Mouse (Mus musculus) liver, embryonic 15.5 days (tissue): Measurements from ENCODE around the gene Mrpl48. TPM values are rescaled to one million over a fixed set of nuclear protein-coding genes. Genes with fewer than 3 reads are reported as not detected.
"Not testable (repeated sequence)": the region's sequence is repeated elsewhere in the genome, so short reads cannot be mapped to it uniquely, and the experiment has no call there.

ENCODE experiments used
- ATAC-seq: fragments of 200-750 bp; cut with Nextera tagmentation; 2 replicates; pipeline ENCODE4 v1.8.0; 2017; ENCODE audit warnings: moderate number of reproducible peaks, mild to moderate bottlenecking, moderate library complexity; ENCODE audit not compliant: insufficient read depth
- H3K27ac ChIP-seq: fragments of 300-500 bp; sonication (generic); replicated peaks from 2 replicates; pipeline ENCODE4 v1.5.1; 2015; ENCODE audit warnings: mild to moderate bottlenecking, inconsistent platforms
- H3K27me3 ChIP-seq: fragments of 300-500 bp; sonication (generic); 2 replicates; pipeline ENCODE4 v1.6.1; 2015; ENCODE audit warnings: mild to moderate bottlenecking, inconsistent platforms
- H3K36me3 ChIP-seq: fragments of 300-500 bp; sonication (generic); replicated peaks from 2 replicates; pipeline ENCODE4 v1.6.1; 2015; ENCODE audit warnings: moderate library complexity, mild to moderate bottlenecking, inconsistent platforms
- H3K4me1 ChIP-seq: fragments of 300-500 bp; sonication (generic); replicated peaks from 2 replicates; pipeline ENCODE4 v1.6.1; 2015; ENCODE audit warnings: inconsistent platforms
- H3K4me2 ChIP-seq: fragments of 300-500 bp; sonication (generic); 2 replicates; pipeline ENCODE4 v1.6.1; 2015; ENCODE audit warnings: moderate library complexity, mild to moderate bottlenecking, inconsistent platforms
- H3K4me3 ChIP-seq: fragments of 300-500 bp; sonication (generic); replicated peaks from 2 replicates; pipeline ENCODE4 v1.5.1; 2015; ENCODE audit warnings: mild to moderate bottlenecking, inconsistent platforms
- H3K9ac ChIP-seq: fragments of 300-500 bp; sonication (generic); 2 replicates; pipeline ENCODE4 v1.6.1; 2015; ENCODE audit warnings: moderate library complexity, mild to moderate bottlenecking, inconsistent platforms
- H3K9me3 ChIP-seq: fragments of 300-500 bp; sonication (generic); replicated peaks from 2 replicates; pipeline ENCODE4 v1.6.1; 2016; ENCODE audit warnings: inconsistent platforms
- whole genome bisulfite sequencing: fragments of 180-500 bp; shearing (Covaris S2); methylation state at CpG from one replicate; pipeline ENCODE4 v1.1.7; 2015; ENCODE audit warnings: mixed read lengths; ENCODE audit not compliant: insufficient replicate concordance; 5-methylcytosine and 5-hydroxymethylcytosine counted together
- polyA plus RNA-seq: library from polyadenylated mRNA; unstranded; fragments of >200 nt; fragmentation: Nextera tagmentation; extraction: Ambion mirVana; gene quantifications from 2 replicates; pipeline ENCODE4 v1.2.1, GENCODE M21; 2015

Mrpl48 gene
- polyA plus RNA-seq, 1 experiment from 2014 or later, result 41.3 TPM

- Histone ChIP-seq H3K4me2 (peak overlapping the region; percentile 8; the same call in 1 of the 2 replicates), H3K27me3 (no peaks in the 10 kb centered on the region), H3K9ac (no peak overlapping the region), H3K36me3 (no peaks in the 10 kb centered on the region), H3K9me3 (no peaks in the 10 kb centered on the region), H3K4me1 (peaks cover 14% of the 10 kb centered on the region; the same call in 1 of the 2 replicates), H3K4me3 (no peak overlapping the region), H3K27ac (peak overlapping the region; percentile 42)
- WGBS, result 63% methylated on average over 1 of the region's 1 CpGs
- no peak for ATAC-seq
Observed at GRCm38 (mm10) chr7:100589816-100590215, 18.3 kb downstream of the Mrpl48 start.

DNA sequence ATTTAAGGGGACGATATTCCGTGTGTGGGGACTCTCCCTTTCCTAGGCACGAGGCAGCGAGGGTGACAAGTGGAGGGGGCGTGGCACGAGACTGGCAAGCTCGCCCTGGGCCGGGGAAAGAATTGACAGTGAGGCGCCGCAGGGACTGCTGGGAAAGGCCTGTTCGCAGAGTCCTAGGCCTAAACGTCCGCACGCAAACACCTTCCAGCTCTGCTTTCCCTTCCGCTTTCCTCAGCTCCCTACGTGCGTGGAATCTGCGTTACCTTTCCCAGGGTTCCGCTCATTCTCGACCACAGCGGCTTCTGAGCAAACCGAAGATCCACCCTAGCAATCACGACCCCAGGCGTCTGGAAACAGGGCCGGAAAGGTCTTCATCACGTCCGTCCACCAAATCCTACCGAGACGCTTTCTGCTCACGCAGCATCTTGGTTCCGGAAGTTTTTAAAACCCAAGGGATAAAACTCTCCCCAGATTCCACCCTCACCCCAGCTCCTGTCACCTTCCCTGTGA is 25.3 kb downstream of the Mrpl48 start:
- whole genome bisulfite sequencing, result under 1% methylated on average over 31 of the region's 31 CpGs
- peak; percentile 95 for ATAC-seq

GRCm38 (mm10) chr7:100582235-100582634 is 25.9 kb downstream of the Mrpl48 start:
- H3K4me1 ChIP-seq, result peaks cover 27% of the 10 kb centered on the region
- peak overlapping the region; percentile 20; the same call in 1 of the 2 replicates for H3K27ac ChIP-seq
- no peak for ATAC-seq
- H3K9ac ChIP-seq, result peak overlapping the region; percentile 77
- WGBS, result 38% methylated on average over 7 of the region's 7 CpGs
- peak overlapping the region; percentile 76 for H3K4me2 ChIP-seq
- H3K9me3 ChIP-seq, result no peaks in the 10 kb centered on the region
- no peaks in the 10 kb centered on the region for H3K36me3 ChIP-seq
- no peaks in the 10 kb centered on the region for H3K27me3 ChIP-seq
- H3K4me3 ChIP-seq, result peak overlapping the region; percentile 75

More for the DNA sequence above, 25.3 kb downstream of the Mrpl48 start:
- Histone ChIP-seq H3K27ac (peak overlapping the region; percentile 83), H3K9ac (peak overlapping the region; percentile 77), H3K9me3 (no peaks in the 10 kb centered on the region), H3K4me3 (peak overlapping the region; percentile 75), H3K27me3 (no peaks in the 10 kb centered on the region), H3K4me1 (peaks cover 27% of the 10 kb centered on the region), H3K36me3 (no peaks in the 10 kb centered on the region), H3K4me2 (peak overlapping the region; percentile 76)

DNA sequence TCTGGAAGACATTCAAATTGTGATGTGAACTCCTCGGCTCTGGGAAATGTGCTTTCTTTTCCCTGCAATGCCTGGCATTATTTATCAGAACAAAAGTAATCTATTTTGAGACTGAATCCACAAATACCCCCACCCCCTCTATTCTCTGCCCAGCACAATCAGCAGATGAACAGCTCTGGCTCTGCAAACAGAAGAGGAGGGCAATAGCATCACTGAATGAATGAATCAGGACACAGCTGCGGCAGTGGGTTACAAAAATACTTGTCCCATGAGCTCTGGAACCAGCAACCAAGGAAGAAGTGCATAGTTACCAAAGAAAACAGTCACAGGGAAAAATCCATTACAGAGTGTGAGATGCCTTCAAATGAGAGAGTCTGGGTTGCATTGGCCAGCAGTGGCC is 29.3 kb downstream of the Mrpl48 start:
- no peak overlapping the region; the same call in 1 of the 2 replicates for H3K9ac ChIP-seq
- H3K27ac ChIP-seq, result 0 out of 2 replicates have a peak overlapping the region, but pooled peaks have one; percentile 41
- 74% methylated on average over 2 of the region's 2 CpGs for WGBS
- no peaks in the 10 kb centered on the region for H3K27me3 ChIP-seq
- H3K4me1 ChIP-seq, result peaks cover 39% of the 10 kb centered on the region
- ATAC-seq, result no peak
- H3K4me3 ChIP-seq, result no peak overlapping the region
- 0 out of 2 replicates have a peak, but pooled peaks cover 4% of the 10 kb centered on the region for H3K36me3 ChIP-seq
- no peak overlapping the region for H3K4me2 ChIP-seq
- no peaks in the 10 kb centered on the region for H3K9me3 ChIP-seq

DNA sequence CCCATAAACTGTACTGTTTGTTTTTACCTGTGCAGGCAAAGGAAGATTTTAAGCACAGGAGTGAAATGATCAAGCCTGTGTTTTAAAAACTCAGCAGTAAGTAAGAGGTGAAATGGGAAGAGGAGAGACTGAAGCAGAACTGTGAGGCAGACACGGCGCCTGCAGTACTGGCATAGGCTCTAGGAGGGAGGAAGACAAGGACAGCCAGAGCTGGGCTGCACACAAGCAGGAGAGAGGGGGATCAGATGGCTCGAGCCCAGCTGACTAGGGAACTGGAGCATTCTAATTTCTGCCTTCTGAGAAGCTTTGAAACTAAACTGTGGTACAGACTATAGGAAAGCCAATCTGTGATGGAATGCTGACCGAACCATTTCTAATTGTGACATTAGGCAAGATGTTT is 35.4 kb downstream of the Mrpl48 start:
- peak overlapping the region; percentile 85 for H3K27ac ChIP-seq
- peaks cover 59% of the 10 kb centered on the region for H3K4me1 ChIP-seq
- H3K9me3 ChIP-seq, result no peaks in the 10 kb centered on the region
- ATAC-seq, result no peak
- no peak overlapping the region for H3K4me3 ChIP-seq
- no peak overlapping the region for H3K4me2 ChIP-seq
- H3K27me3 ChIP-seq, result no peaks in the 10 kb centered on the region
- 72% methylated on average over 4 of the region's 4 CpGs for WGBS
- peaks cover 5% of the 10 kb centered on the region; the same call in 1 of the 2 replicates for H3K36me3 ChIP-seq
- H3K9ac ChIP-seq, result 0 out of 2 replicates have a peak overlapping the region, but pooled peaks have one; percentile 15

GRCm38 (mm10) chr7:100572061-100572460 is 36.0 kb downstream of the Mrpl48 start:
- no peaks in the 10 kb centered on the region for H3K27me3 ChIP-seq
- H3K4me3 ChIP-seq, result no peak overlapping the region
- H3K36me3 ChIP-seq, result peaks cover 12% of the 10 kb centered on the region
- ATAC-seq, result no peak
- H3K27ac ChIP-seq, result peak overlapping the region; percentile 85
- 0 out of 2 replicates have a peak overlapping the region, but pooled peaks have one; percentile 40 for H3K4me2 ChIP-seq
- no peak overlapping the region for H3K9ac ChIP-seq
- H3K9me3 ChIP-seq, result no peaks in the 10 kb centered on the region
- WGBS, result 69% methylated on average over 4 of the region's 4 CpGs
- H3K4me1 ChIP-seq, result peaks cover 59% of the 10 kb centered on the region

- no peak overlapping the region for H3K4me3 ChIP-seq
- no peaks in the 10 kb centered on the region for H3K27me3 ChIP-seq
- peaks cover 62% of the 10 kb centered on the region for H3K4me1 ChIP-seq
- peak; percentile 92 for ATAC-seq
- peak overlapping the region; percentile 85 for H3K27ac ChIP-seq
- peaks cover 15% of the 10 kb centered on the region for H3K36me3 ChIP-seq
- peak overlapping the region; percentile 59 for H3K4me2 ChIP-seq
- 31% methylated on average over 3 of the region's 3 CpGs for WGBS
- H3K9ac ChIP-seq, result peak overlapping the region; percentile 18; the same call in 1 of the 2 replicates
- H3K9me3 ChIP-seq, result no peaks in the 10 kb centered on the region
Observed at GRCm38 (mm10) chr7:100570930-100571715, 37.0 kb downstream of the Mrpl48 start.

GRCm38 (mm10) chr7:100569907-100570306 is 38.2 kb downstream of the Mrpl48 start:
- Histone ChIP-seq H3K36me3 (peaks cover 18% of the 10 kb centered on the region), H3K9ac (no peak overlapping the region), H3K27ac (peak overlapping the region; percentile 85), H3K4me3 (no peak overlapping the region), H3K27me3 (no peaks in the 10 kb centered on the region), H3K4me2 (peak overlapping the region; percentile 59), H3K4me1 (peaks cover 61% of the 10 kb centered on the region), H3K9me3 (no peaks in the 10 kb centered on the region)
- peak; percentile 36; the same call in 1 of the 2 replicates for ATAC-seq

DNA sequence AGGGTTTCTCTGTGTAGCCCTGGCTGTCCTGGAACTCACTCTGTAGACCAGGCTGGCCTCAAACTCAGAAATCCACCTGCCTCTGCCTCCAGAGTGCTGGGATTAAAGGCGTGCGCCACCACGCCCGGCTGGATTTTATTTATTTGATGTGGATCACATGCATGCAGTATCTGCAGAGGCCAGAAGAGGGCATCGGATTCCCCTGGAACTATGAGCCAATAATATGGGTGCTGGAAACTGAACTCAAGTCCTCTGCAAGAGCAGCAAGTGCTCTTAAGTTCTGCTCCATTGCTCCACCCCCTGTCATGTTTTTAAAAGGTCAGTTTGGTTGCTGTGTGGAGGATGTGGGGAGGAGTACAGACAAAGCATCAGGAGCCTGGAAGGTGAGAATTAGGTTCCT is 40.9 kb downstream of the Mrpl48 start:
- H3K36me3 ChIP-seq, result peaks cover 19% of the 10 kb centered on the region
- H3K27me3 ChIP-seq, ATAC-seq, H3K9me3 ChIP-seq, H3K9ac ChIP-seq, H3K4me3 ChIP-seq, H3K4me2 ChIP-seq, H3K27ac ChIP-seq: not testable (repeated sequence)
- peaks cover 41% of the 10 kb centered on the region for H3K4me1 ChIP-seq
- WGBS, result 73% methylated on average over 5 of the region's 5 CpGs

DNA sequence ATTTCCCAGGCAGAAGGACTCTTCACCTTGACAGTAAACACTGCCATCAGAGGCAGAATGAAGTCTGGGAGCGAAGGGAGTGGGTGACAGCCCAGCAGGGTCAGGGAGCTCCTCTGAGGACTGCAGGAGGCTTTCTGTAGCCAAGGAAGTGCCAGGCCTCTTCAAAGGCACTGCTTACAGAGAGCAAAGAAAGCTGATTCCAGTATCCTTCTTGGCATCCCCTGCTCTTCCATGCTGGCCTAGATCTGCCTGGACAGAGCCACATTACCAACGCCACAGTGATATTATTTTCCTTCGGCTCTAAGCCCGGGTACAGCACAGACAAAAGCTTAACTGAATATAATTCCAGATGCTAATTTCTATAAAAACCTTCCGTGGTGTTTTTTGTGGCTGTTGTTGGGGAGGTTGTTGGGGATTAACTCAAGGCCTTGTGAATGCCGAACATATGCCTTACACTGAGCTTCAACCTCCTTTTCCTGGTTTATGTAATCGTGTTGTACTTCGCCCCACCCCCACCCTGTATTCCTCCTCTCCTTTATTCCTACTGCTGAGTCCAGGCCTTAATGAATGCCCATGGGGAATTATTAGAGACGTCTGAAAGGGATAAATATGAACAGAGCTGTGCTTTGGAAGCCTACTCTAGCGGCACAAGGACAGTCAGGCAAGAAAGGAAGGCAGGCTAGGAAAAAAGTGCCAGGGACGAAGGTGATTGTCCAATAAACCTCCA is 46.1 kb downstream of the Mrpl48 start:
- H3K4me1 ChIP-seq, result peaks cover 29% of the 10 kb centered on the region
- H3K27me3 ChIP-seq, result no peaks in the 10 kb centered on the region
- no peak overlapping the region for H3K4me2 ChIP-seq
- H3K27ac ChIP-seq, result no peak overlapping the region
- H3K36me3 ChIP-seq, result peaks cover 11% of the 10 kb centered on the region; the same call in 1 of the 2 replicates
- no peak overlapping the region for H3K4me3 ChIP-seq
- no peaks in the 10 kb centered on the region for H3K9me3 ChIP-seq
- no peak for ATAC-seq
- H3K9ac ChIP-seq, result no peak overlapping the region
- WGBS, result 74% methylated on average over 11 of the region's 11 CpGs

DNA sequence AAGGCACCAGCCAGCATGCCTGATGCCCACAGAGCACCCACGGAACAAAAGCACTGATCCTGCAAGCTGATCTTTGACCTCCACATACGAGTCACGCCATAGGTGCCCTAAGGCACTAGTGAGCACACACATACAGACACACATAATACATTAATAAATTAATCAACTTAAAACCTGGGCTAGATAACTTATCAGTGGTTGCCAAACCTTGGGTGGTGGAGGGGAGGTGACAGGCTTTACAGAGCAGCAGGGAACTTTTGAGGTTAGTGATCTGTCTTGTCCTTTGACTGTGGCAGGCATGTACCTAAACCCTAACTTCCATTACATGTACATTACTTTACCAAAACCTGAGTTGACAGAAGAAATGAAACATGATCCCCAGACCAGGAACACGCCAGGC is 48.8 kb downstream of the Mrpl48 start:
- WGBS, result 29% methylated on average over 4 of the region's 4 CpGs
- Histone ChIP-seq H3K4me1 (peaks cover 40% of the 10 kb centered on the region), H3K36me3 (0 out of 2 replicates have a peak, but pooled peaks cover under 1% of the 10 kb centered on the region), H3K4me2 (peak overlapping the region; percentile 47), H3K9me3 (no peaks in the 10 kb centered on the region), H3K9ac (no peak overlapping the region), H3K27ac (0 out of 2 replicates have a peak overlapping the region, but pooled peaks have one; percentile 61), H3K4me3 (no peak overlapping the region), H3K27me3 (no peaks in the 10 kb centered on the region)
- ATAC-seq, result peak; percentile 87
